Mouse (Mus musculus): ENCODE data around the gene Plekha6.

GRCm38 (mm10) chr1:133183141-133183925 lies 19.3 kb downstream of the Plekha6 start:
- TF ChIP-seq CTCF (IDR thresholded peaks at IDR 0.05; ENCODE audit: low read depth, low read length) (no peak), GATA1 (IDR thresholded peaks at IDR 0.05; ENCODE audit: borderline replicate concordance, low read length) (no peak), POLR2AphosphoS5 (IDR thresholded peaks at IDR 0.05; ENCODE audit: insufficient replicate concordance, low read depth, low read length) (no peak)

Data from G1E (cell line).